Mouse (Mus musculus): ENCODE data around the gene Dgkz.

DNA sequence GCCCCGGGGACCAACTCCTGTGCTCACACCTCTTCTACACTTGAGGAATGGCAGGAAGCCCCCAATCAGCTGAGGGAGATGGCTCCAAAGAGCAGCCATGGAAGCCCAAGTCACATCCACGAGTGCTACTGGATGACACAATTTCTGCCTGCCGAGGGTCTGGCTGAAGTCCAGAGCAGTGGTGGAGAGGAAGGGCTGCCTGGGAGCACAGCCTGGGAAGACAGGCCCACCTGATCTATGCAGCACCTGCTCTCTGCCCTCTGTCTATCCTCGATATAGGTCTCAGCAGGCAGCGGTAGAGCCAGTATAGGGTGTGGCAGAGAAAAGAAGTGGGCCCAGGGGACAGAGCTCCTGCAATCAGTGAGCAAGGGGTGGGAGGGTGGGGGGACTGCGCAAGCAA, 28.8 kb downstream of the Dgkz start:
- TF ChIP-seq CTCF (IDR thresholded peaks at IDR 0.05; ENCODE audit: extremely low read depth, insufficient read length, insufficient replicate concordance, low read depth, low read length) = no peak
- no peak for TF ChIP-seq POLR2A (IDR thresholded peaks at IDR 0.05; ENCODE audit: low read depth, low read length)

Data from small intestine, adult 2 months (tissue).